Mouse (Mus musculus) erythroblast, adult 5-6 weeks (primary cell): Measurements from ENCODE around the gene Fgfr2. TPM values are rescaled to one million over a fixed set of nuclear protein-coding genes. Genes with fewer than 3 reads are reported as not detected.

Experiments used
- ATAC-seq: replicated peaks from 2 replicates; pipeline ENCODE4 v1.8.0; 2016; ENCODE audit warnings: moderate number of reproducible peaks, mild to moderate bottlenecking, moderate TSS enrichment, inconsistent platforms; ENCODE audit not compliant: poor library complexity, low FRiP score, severe bottlenecking
- total RNA-seq, 2 experiments: library from RNA; stranded (forward) in 1 of 2; stranded (reverse) in 1 of 2; fragments of 150-400 nt in 1 of 2; fragments of 200-764, 138-1000 nt in 1 of 2; gene quantifications; 2 replicates each; pipeline versions ENCODE4 v1.2.3 to v1.2.4; 2015 to 2017; ENCODE audit warnings: low replicate concordance in 2 of 2

Fgfr2 gene
- total RNA-seq, 2 experiments from 2014 or later = 4.8 TPM; not detected in 1

DNA sequence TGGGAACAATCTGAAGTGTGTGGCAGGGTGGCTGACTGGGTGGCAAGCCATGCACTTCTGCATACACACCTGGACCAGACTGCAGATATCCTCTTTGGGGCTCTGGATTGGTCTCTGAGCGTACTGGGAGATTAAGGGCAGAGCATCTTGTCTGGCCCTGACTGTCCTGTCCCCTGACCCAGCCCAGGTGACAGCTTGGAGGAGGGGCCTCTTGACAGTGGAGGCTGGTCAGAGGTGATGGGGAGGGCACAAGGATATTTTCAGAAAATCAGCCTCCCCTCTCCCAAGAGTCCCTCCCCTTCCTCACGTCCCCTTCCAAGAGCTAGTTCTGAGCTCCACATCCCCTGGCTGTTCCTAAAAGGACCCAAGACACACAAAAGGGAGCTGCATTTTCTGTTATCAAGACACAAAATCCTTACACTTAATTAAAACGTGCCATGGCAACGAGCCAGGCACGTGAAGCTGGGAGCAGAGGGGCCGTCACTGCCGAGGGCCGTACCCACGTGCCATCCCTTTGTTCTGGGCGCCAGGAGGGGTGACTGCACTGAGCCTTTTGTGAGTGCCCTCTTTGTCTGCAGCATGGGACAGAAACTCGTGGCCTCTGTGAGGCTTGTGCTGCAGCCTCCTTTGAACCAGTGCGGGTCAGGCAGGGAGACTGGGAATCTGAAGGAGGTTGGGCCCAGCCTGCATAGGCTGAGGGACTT lies 1525.2 kb downstream of the Fgfr2 start:
- ATAC-seq = no peak

DNA sequence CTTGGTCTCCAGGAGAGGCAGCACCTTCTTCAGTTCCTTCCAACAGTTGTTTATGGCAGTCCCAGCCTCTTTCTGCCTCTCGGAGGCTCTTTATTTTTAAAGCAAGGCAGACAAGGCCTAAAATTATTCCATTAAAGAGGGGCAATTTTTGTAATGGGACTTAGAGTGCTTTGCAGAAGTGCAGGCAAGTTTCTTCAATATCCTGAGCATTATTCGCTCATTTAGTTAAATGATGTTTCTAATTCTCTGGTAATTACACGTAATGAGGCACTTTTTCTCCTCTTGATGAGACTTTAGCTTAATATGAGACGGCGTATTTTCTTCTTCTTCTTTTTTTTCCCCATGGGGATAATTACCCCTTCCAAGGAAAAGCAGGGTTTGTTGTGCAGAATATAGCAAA lies 1537.6 kb downstream of the Fgfr2 start:
- ATAC-seq = no peak

DNA sequence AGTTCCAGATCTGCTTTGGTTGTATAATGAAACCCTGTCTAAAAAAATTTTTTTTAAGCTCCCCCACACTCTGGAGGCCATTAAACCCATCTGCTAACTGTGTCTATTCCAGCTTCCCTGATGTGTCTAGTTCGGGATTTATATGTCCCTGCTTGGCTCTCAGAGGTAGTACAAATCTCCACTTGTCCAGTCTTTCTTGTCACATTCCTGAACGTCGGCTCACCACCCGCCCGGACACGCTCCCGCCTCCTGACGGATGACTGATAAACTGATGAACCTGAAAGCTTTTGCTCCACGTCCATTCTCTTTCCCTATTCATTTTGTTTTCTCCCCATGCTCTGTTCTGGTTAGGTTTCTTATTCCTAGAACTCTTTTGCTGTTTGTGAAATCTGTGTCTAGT lies 1541.0 kb downstream of the Fgfr2 start:
- ATAC-seq = no peak

DNA sequence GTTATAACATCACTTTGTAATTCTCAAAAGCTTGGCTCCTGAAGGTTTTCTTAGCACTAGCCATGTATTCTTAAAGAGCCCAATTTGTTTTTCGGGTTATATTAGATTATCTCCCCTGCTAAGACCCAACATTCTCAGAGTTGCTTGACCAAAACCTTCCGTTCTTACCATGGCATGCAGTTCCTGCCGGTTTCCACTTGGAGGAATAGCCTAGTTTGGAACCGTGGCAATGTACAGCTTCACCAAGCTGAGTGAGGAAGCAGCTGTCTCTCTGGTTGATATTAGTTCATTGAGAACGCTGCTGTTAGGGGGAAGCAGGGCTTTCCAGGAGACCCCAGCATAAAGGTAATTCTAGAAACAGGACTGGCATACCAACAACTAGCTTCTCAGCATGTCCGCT lies 1547.9 kb downstream of the Fgfr2 start:
- no peak for ATAC-seq

DNA sequence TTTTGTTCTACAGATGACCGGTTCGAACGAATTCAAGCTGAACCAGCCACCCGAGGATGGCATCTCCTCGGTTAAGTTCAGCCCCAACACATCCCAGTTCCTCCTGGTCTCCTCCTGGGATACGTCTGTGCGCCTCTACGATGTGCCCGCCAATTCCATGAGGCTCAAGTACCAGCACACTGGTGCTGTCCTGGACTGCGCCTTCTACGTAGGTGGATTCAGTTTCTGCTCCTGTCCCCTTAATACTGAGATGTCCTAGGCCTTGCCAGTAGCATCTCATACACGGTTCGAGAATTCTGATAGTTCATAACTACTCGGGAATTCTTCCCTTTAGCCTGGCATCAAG lies 1562.5 kb downstream of the Fgfr2 start:
- ATAC-seq = peak; percentile 55

DNA sequence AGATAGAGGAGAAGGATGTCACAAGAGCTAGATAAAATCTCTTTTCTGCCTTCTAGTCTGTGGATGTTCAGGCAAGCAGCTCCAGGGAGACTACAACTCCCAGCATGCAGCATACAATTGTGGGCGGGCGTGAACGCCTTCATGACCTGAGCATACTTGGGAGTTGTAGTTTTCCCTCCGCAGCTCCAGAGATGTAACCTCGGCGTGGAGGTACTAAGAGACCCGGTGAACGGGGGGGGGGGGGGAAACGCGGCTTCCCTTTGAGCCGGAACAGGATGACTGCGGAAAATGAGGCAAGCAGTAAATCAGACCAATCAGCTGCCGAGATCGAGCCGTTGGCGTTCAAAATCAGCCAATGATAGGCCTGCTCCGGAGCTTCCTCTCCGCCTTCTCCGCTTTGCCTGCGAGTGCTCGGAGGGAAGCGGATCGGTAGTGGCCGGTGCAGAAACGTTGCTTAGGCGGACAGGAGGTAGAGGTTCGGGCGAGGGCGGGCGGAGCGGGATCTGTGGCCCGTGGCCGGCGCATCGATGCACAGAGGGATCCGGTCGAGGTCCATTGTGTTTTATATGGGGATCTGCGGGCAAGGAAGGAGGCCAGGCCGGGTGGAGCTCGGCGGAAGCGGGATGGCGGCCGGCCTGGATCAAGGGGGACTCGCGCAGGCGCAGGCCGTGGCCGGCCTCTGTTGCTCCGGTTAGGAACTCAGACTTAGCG lies 1563.0 kb downstream of the Fgfr2 start, which contains the start of gene Bub3:
Bub3 (plus strand) TSS at position 237 of the 711 bp plus-strand sequence.
- peak; percentile 95 for ATAC-seq

DNA sequence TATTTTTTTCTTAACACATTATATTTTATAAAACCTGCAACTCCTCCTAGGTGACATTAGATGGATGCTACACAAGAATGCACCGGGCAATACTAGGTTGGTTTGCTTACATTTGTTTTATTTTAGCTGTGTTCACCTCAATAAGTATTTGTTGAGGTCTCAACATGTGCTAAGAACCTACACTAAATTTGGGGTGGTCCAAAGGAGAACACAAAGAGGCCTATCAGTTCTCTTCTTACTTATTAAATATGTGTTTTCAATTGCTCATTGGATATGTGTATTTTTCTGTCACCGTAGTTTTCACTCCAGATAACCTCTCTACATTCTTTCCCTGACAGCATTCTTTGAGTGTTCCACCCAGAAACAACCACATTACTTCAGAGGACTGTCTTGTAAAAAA lies 1565.4 kb downstream of the Fgfr2 start:
- no peak for ATAC-seq

DNA sequence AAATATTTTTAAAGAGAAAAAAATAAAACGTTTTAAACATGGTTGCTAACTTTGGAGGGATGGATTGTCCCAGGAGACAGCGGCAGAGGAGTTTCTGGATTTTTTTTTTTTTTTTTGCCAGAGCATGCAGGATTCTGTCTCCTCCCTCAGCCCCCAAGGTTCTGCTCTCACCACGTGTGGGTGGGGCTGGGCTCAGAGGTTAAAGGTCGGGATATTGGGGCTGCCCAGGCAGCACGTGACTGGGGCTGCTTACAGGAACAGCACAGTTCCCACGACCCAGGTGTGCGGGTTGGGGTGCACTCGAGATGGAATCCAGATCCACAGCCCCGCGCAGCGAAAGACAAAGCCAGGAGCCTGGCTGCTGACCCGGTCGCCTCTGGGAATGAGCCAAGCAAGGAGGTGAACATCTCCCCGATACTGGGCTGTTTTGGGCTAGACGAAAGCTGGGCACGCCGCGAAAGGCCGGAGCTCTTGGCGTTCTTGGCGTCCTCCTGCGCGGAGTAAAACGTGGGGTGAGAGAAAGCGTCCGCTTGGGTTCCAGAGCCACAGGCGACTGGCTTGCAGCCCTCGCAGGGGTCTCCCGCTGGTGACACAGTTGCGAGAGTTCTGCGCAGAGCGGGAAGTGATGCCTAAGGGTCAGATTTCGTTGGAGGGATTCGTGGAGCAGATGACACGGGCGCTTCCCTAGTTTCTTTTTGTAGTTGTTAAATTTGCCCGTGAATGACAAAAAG lies 1566.4 kb downstream of the Fgfr2 start:
- ATAC-seq = no peak

DNA sequence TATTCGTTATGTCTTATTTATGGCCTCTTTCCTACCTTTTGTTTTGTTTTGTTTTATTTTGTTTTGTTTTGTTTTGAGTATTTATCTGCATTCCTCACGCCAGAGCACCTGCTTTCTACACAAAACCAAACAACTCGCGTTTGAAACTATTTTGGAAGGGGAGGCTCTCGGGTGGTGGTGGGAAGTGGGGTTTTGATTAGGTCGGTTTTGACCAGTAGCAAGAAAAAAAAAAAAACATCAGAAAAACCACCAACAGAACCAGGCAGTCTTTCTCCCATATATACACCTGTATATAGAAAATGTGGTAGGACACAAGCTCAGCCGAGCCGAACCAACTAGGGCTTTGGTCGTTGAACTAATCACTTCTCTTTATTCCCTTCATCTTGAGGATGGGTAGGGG lies 1567.0 kb downstream of the Fgfr2 start:
- ATAC-seq = no peak

DNA sequence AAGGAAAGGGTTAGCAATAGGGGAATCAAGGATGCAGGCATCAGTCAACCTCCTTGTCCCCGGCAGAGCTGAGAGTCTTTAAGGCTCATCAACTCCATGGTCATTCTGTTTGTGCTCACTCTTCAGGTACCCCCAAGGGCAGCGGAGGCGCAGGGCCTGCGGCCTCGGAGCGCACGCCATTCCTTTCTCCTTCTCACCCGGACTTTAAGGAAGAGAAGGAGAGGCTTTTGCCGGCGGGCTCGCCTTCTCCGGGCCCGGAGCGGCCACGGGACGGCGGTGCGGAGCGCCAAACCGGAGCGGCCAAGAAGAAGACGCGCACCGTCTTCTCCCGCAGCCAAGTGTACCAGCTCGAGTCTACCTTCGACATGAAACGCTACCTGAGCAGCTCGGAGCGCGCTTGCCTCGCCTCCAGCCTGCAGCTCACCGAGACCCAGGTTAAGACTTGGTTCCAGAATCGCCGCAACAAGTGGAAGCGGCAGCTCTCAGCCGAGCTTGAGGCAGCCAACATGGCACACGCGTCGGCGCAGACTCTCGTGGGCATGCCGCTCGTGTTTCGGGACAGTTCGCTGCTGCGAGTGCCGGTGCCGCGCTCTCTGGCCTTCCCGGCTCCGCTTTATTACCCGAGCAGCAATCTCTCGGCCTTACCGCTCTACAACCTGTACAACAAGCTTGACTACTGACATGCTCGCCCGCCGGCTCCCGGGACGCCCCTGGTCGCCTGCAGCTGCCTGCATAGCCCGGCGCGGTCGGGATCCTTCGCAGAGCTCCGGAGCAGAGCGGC lies 1567.7 kb downstream of the Fgfr2 start:
- no peak for ATAC-seq

DNA sequence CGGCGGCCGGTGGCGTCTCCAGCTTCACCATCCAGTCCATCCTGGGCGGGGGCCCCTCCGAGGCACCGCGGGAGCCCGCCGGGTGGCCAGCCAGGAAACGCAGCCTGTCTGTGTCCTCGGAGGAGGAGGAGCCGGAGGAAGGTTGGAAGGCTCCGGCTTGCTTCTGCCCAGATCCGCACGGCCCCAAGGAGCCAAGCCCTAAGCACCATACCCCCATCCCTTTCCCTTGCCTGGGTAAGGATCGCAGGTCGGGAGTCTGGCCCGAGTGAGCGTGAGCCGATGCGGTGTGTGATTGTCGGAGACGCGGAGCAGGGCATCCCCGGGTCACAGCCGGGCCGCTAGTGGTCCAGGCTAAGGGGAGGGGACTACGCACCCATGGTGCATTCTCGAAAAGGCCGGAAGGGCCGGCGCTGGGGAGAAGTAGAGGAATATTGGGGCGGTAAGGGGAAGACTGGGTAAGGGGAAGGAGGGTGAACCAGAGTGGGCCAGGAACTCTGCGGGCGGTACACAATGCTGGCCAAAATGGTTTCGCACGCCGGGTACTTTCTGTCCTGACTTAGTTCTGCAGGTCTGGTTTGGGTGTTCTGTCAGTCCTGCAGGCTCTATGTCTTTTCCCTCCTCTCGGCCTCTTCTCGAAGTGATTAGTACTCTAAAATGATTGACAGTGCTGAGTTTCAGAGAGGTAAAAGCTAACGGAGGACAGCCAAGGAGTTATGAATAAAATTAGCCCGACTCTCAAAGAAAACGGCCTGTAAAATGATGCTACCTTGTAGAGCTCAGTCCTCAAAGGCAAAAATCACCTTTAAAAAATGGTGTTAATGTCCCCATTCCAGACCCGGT lies 1568.6 kb downstream of the Fgfr2 start:
- ATAC-seq = no peak

DNA sequence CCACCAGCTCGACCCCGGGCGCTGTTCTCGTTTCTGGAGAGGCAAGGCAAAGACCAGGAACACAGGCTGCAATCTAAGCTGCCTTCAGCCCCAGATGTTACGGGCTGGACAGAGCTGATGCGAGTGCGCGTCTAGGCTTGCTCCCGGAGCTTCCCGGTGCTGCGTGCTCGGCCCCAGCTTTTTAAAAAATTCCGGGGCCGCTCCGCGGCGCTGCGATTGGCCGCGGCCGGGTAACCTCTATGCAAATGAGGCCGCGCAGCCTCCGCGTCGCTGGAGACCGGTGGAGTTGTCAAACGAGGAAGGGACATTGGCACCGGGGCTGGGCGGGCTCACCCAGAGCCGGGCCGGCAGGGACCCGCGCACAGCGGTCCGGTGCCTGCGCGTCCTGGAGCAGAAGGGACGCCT lies 1569.4 kb downstream of the Fgfr2 start:
- no peak for ATAC-seq

DNA sequence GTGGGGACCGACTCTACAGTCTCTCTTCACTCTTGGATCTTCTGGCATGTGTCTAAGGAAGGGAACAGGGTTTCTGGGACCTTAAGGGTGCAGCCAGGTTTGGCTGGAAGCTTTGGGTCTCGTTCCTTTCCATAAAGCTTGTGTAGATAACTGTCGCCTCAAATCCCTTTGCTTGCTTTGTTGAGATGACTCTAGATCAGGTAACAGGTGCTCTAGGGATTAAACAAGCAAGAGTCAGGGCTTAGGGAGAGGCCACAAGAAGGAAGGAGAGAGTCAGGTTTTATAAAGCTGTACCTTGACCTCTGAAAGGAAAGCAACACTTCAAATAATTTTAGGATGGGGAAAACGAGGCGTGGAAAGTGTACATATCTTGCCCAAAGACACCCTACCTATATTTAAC lies 1570.4 kb downstream of the Fgfr2 start:
- no peak for ATAC-seq

DNA sequence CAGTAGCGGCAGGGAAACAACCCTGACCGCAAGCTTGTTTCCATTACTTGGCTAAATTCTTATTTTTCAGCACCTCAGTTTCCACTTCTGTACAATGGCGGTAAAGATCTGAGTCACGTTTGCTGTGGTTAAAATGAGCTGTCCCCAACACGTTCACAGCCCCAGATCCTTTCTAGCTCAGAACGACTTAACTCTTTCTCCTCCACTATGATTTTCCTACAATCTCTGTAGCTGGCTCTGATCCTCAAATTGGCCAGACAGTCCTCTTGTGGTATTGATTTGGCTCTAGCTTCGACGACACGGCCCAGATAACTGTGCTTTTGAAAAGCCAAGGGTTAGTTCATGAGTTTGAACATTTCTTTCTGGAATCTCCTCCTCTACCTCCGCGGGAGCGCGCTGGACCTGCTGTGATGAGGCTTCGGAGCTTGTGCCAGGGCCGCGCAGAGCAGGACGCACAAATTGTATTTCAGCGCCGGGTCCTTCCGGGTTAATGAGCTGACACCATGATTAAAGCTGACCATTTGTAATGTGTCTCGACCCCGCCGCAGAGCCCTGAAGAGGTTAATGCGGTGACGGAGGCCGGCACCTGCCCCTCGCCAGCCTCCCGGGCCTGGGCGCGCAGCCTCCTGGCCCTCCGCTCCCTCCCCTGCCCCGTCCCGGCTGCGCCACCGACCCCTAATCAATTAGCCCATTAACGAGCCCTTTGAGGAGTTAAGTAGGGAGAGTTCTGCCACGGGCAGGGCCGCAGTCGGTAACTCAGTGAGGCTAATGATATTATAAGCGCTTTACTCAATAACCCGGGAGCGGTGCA lies 1571.0 kb downstream of the Fgfr2 start:
- ATAC-seq = no peak

DNA sequence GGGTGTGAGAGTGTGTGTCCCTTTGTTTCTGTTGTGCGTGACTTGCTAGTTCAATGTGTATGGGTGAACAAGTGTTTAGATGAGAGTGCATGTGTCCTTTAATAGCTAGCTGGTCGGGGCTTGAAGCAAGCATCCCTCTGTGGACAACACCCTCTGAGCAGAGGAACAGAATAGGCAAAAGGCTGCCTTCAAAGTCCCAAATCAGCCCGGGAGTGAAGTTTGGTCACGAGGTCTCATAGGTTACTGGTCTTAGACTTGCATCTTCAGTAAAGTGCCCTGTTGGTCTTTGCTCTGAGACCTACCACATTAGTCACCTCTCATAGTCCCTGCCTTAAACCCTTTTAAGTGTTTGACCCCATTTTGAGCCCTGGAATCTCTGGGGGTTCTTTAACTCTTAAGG lies 1571.7 kb downstream of the Fgfr2 start:
- ATAC-seq = no peak

DNA sequence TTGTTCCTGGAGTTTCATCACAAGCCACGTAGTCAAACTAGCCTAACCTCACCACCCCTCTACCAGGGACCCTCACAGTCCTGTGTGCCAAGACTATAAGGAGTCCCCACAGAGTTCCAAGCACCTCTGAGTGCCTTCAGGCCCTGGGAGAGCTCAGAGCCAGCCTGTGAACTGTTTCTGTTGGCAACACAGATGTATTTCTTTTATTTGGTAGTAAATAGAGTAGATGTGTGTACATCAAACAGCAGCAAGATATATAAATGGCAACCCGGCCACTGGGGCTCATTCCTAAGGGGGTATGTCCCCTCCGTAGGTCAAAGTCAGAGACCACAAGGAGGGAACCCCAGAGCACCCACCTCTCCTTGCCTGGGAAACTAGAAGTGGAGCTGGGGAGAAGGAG lies 1574.7 kb downstream of the Fgfr2 start, which contains the start of gene Hmx2:
Hmx2 (plus strand) TSS at position 301 of the 400 bp plus-strand sequence.
- no peak for ATAC-seq

DNA sequence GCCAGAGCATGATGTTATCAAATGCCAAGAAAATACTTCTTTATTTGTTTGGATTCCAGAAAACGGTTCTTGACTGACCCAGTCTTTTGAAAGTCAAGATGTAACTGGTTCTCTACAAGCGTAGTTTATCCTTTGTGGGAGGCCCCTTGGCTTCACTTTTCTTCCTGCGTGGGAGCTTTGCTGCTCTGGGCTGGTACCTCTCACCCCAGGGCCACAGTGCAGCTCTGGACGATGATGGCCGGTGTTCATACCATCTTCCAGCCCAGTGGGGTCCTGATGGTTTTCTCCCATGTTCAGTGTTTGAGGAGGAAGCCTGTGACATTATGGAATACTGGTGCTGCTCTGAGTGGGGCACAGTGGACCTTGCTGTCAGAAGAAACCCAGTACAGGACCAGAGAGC lies 1575.7 kb downstream of the Fgfr2 start:
- no peak for ATAC-seq

DNA sequence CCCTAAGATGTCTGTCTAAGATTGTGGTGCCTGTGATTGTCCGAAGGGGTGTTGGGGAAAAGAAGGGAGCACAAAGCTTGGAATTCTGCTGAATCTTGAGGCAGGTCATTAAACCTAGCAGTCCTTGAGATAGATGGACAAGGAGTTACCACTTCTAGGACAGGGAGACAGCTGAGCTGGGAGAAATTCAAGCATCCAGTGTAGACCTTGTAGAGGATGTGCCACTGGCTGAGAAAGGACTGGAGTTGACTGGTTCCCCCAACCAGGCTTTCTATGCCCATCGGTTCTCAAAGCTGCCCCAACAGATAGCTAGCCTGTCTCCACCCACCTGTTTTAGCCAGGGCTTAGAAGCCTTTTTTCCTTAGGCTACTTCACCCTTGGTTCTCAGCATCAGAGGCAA lies 1576.7 kb downstream of the Fgfr2 start:
- no peak for ATAC-seq
